Mouse (Mus musculus): ENCODE results near the gene Ctdspl.

The Ctdspl gene

GRCm38 (mm10) chr9:119092473-119093418 is 166.5 kb downstream of the Ctdspl start:
- DNase-seq (ENCODE audit: low spot score) = peak; percentile 39

All from adipocyte (in vitro differentiated cells).